Mouse (Mus musculus) MEL (cell line): ENCODE results near the gene Xpnpep3.

ENCODE experiments used
- CTCF ChIP-seq, 3 experiments: IDR thresholded peaks in 2 of 3; conservative IDR thresholded peaks in 1 of 3; 2 replicates each; pipeline ENCODE4 v1.5.1; 2011 to 2012; ENCODE audit warnings: low read length in 3 of 3, low read depth in 2 of 3, mild to moderate bottlenecking in 2 of 3, improper control_type of control experiment in 1 of 3, inconsistent platforms in 1 of 3, mixed read lengths in 1 of 3, moderate library complexity in 1 of 3; ENCODE audit not compliant: control insufficient read depth in 1 of 3, insufficient read depth in 1 of 3, poor library complexity in 1 of 3, severe bottlenecking in 1 of 3
- ETS1 ChIP-seq: IDR thresholded peaks from 2 replicates; pipeline ENCODE4 v1.6.1; 2012; ENCODE audit warnings: low read depth, mild to moderate bottlenecking, inconsistent platforms, low read length, improper control_type of control experiment, moderate library complexity
- MAFK ChIP-seq: IDR thresholded peaks from 2 replicates; pipeline ENCODE4 v1.6.1; 2011; ENCODE audit warnings: low read depth, mild to moderate bottlenecking, low read length, improper control_type of control experiment, borderline replicate concordance
- MAX ChIP-seq: IDR thresholded peaks from 2 replicates; pipeline ENCODE4 v1.6.1; 2011; ENCODE audit warnings: low read length, improper control_type of control experiment
- POLR2AphosphoS2 ChIP-seq: IDR thresholded peaks from 2 replicates; pipeline ENCODE4 v1.6.1; 2011; ENCODE audit warnings: low read length, improper control_type of control experiment
- POLR2AphosphoS5 ChIP-seq: IDR thresholded peaks from 2 replicates; pipeline ENCODE4 v1.6.1; 2012; ENCODE audit warnings: low read depth, borderline replicate concordance, mild to moderate bottlenecking, inconsistent platforms, low read length, moderate library complexity, mixed read lengths
- SMC3 ChIP-seq: IDR thresholded peaks from 2 replicates; pipeline ENCODE4 v1.6.1; 2011; ENCODE audit warnings: low read depth, low read length, improper control_type of control experiment
- TBP ChIP-seq: IDR thresholded peaks from 2 replicates; pipeline ENCODE4 v1.8.0; 2011; ENCODE audit warnings: low read depth, low read length, improper control_type of control experiment
- USF1 ChIP-seq: IDR thresholded peaks from 2 replicates; pipeline ENCODE4 v1.6.1; 2014; ENCODE audit warnings: low read depth, mild to moderate bottlenecking, inconsistent platforms, low read length, improper control_type of control experiment, moderate library complexity

- TF ChIP-seq MAFK (no peak), SMC3 (0 out of 2 replicates have a peak, but pooled peaks have one; percentile 4), TBP (no peak), ETS1 (no peak), CTCF (IDR thresholded peaks at IDR 0.05 in 2 of 3, conservative IDR thresholded peaks at IDR 0.05 in 1 of 3; ENCODE audit: control insufficient read depth in 1 of 3, insufficient read depth in 1 of 3, low read depth in 2 of 3, low read length in 3 of 3, poor library complexity in 1 of 3, severe bottlenecking in 1 of 3) (peak; percentile 16 to 49 (median 40); a peak in 5 of 6 replicates), POLR2AphosphoS5 (no peak), POLR2AphosphoS2 (no peak), MAX (no peak), USF1 (no peak)
Observed at GRCm38 (mm10) chr15:81386327-81386726, 13.6 kb upstream of the Xpnpep3 start.
